Mouse (Mus musculus): Measurements from ENCODE around the gene Rngtt. TPM values are rescaled to one million over a fixed set of nuclear protein-coding genes. Genes with fewer than 3 reads are reported as not detected.

Gene Rngtt
- polyA plus RNA-seq, 1 experiment, result 51.9 TPM

GRCm38 (mm10) chr4:33270386-33271314, 39.5 kb upstream of the Rngtt start:
- peak overlapping the region; percentile 64 for H3K27ac ChIP-seq (ENCODE audit: insufficient read depth, low read length)

GRCm38 (mm10) chr4:33273437-33273836, 36.7 kb upstream of the Rngtt start:
- Histone ChIP-seq H3K4me3 (ENCODE audit: low read depth, low read length) (no peak overlapping the region), H3K9ac (ENCODE audit: low read depth, poor library complexity, severe bottlenecking) (no peak overlapping the region), H3K36me3 (ENCODE audit: control insufficient read depth, insufficient read depth, low read length, poor library complexity, severe bottlenecking) (no peaks in the 10 kb centered on the region), H3K9me3 (replicated peaks; ENCODE audit: control insufficient read depth, insufficient read depth, low read length, poor library complexity, severe bottlenecking) (peaks cover 2% of the 10 kb centered on the region), H3K27me3 (ENCODE audit: control insufficient read depth, insufficient read depth, low read length, poor library complexity, severe bottlenecking) (no peaks in the 10 kb centered on the region), H3K4me1 (ENCODE audit: control insufficient read depth, insufficient read depth, low read length) (peaks cover 9% of the 10 kb centered on the region), H3K27ac (ENCODE audit: insufficient read depth, low read length) (peak overlapping the region; percentile 10; the same call in 1 of the 2 replicates)
- no peak for TF ChIP-seq CTCF (IDR thresholded peaks at IDR 0.05; ENCODE audit: low read depth, low read length)
- TF ChIP-seq EP300 (IDR thresholded peaks at IDR 0.05; ENCODE audit: insufficient read depth, low read depth, low read length), result no peak
- TF ChIP-seq POLR2A (IDR thresholded peaks at IDR 0.05; ENCODE audit: insufficient read depth, low read length), result no peak

More at GRCm38 (mm10) chr4:33270386-33271314, 39.5 kb upstream of the Rngtt start:
- no peaks in the 10 kb centered on the region for H3K36me3 ChIP-seq (ENCODE audit: control insufficient read depth, insufficient read depth, low read length, poor library complexity, severe bottlenecking)
- no peak overlapping the region for H3K9ac ChIP-seq (ENCODE audit: low read depth, poor library complexity, severe bottlenecking)
- H3K4me3 ChIP-seq (ENCODE audit: low read depth, low read length), result no peak overlapping the region
- TF ChIP-seq EP300 (IDR thresholded peaks at IDR 0.05; ENCODE audit: insufficient read depth, low read depth, low read length) (no peak), POLR2A (IDR thresholded peaks at IDR 0.05; ENCODE audit: insufficient read depth, low read length) (no peak), CTCF (IDR thresholded peaks at IDR 0.05; ENCODE audit: low read depth, low read length) (no peak)
- H3K4me1 ChIP-seq (ENCODE audit: control insufficient read depth, insufficient read depth, low read length), result peaks cover 9% of the 10 kb centered on the region
- H3K27me3 ChIP-seq (ENCODE audit: control insufficient read depth, insufficient read depth, low read length, poor library complexity, severe bottlenecking), result no peaks in the 10 kb centered on the region
- no peaks in the 10 kb centered on the region; the same call in 1 of the 2 replicates for H3K9me3 ChIP-seq (replicated peaks; ENCODE audit: control insufficient read depth, insufficient read depth, low read length, poor library complexity, severe bottlenecking)

GRCm38 (mm10) chr4:33281891-33282685, 28.0 kb upstream of the Rngtt start:
- no peaks in the 10 kb centered on the region for H3K36me3 ChIP-seq (ENCODE audit: control insufficient read depth, insufficient read depth, low read length, poor library complexity, severe bottlenecking)
- no peak overlapping the region for H3K4me3 ChIP-seq (ENCODE audit: low read depth, low read length)
- no peak overlapping the region for H3K9ac ChIP-seq (ENCODE audit: low read depth, poor library complexity, severe bottlenecking)
- no peaks in the 10 kb centered on the region for H3K4me1 ChIP-seq (ENCODE audit: control insufficient read depth, insufficient read depth, low read length)
- TF ChIP-seq POLR2A (IDR thresholded peaks at IDR 0.05; ENCODE audit: insufficient read depth, low read length) (no peak), EP300 (IDR thresholded peaks at IDR 0.05; ENCODE audit: insufficient read depth, low read depth, low read length) (no peak), CTCF (IDR thresholded peaks at IDR 0.05; ENCODE audit: low read depth, low read length) (no peak)
- no peaks in the 10 kb centered on the region for H3K9me3 ChIP-seq (replicated peaks; ENCODE audit: control insufficient read depth, insufficient read depth, low read length, poor library complexity, severe bottlenecking)
- H3K27ac ChIP-seq (ENCODE audit: insufficient read depth, low read length), result no peak overlapping the region
- no peaks in the 10 kb centered on the region for H3K27me3 ChIP-seq (ENCODE audit: control insufficient read depth, insufficient read depth, low read length, poor library complexity, severe bottlenecking)

GRCm38 (mm10) chr4:33284083-33284880, 25.8 kb upstream of the Rngtt start:
- no peaks in the 10 kb centered on the region for H3K4me1 ChIP-seq (ENCODE audit: control insufficient read depth, insufficient read depth, low read length)
- no peaks in the 10 kb centered on the region for H3K27me3 ChIP-seq (ENCODE audit: control insufficient read depth, insufficient read depth, low read length, poor library complexity, severe bottlenecking)
- no peaks in the 10 kb centered on the region for H3K36me3 ChIP-seq (ENCODE audit: control insufficient read depth, insufficient read depth, low read length, poor library complexity, severe bottlenecking)
- no peak overlapping the region for H3K27ac ChIP-seq (ENCODE audit: insufficient read depth, low read length)
- H3K4me3 ChIP-seq (ENCODE audit: low read depth, low read length), result no peak overlapping the region
- no peaks in the 10 kb centered on the region for H3K9me3 ChIP-seq (replicated peaks; ENCODE audit: control insufficient read depth, insufficient read depth, low read length, poor library complexity, severe bottlenecking)
- H3K9ac ChIP-seq (ENCODE audit: low read depth, poor library complexity, severe bottlenecking), result no peak overlapping the region
- no peak for TF ChIP-seq POLR2A (IDR thresholded peaks at IDR 0.05; ENCODE audit: insufficient read depth, low read length)

- no peaks in the 10 kb centered on the region for H3K9me3 ChIP-seq (replicated peaks; ENCODE audit: control insufficient read depth, insufficient read depth, low read length, poor library complexity, severe bottlenecking)
- no peaks in the 10 kb centered on the region for H3K27me3 ChIP-seq (ENCODE audit: control insufficient read depth, insufficient read depth, low read length, poor library complexity, severe bottlenecking)
- H3K4me1 ChIP-seq (ENCODE audit: control insufficient read depth, insufficient read depth, low read length), result no peaks in the 10 kb centered on the region
- no peak overlapping the region for H3K9ac ChIP-seq (ENCODE audit: low read depth, poor library complexity, severe bottlenecking)
- no peaks in the 10 kb centered on the region for H3K36me3 ChIP-seq (ENCODE audit: control insufficient read depth, insufficient read depth, low read length, poor library complexity, severe bottlenecking)
- TF ChIP-seq POLR2A (IDR thresholded peaks at IDR 0.05; ENCODE audit: insufficient read depth, low read length), result no peak
- no peak for TF ChIP-seq EP300 (IDR thresholded peaks at IDR 0.05; ENCODE audit: insufficient read depth, low read depth, low read length)
- TF ChIP-seq CTCF (IDR thresholded peaks at IDR 0.05; ENCODE audit: low read depth, low read length), result no peak
- no peak overlapping the region for H3K4me3 ChIP-seq (ENCODE audit: low read depth, low read length)
- no peak overlapping the region for H3K27ac ChIP-seq (ENCODE audit: insufficient read depth, low read length)
Measured at GRCm38 (mm10) chr4:33285448-33285847, 24.7 kb upstream of the Rngtt start.

Measured in ES-Bruce4 (cell line).